Mouse (Mus musculus): Measurements from ENCODE around the gene Chmp4b.

Gene Chmp4b

GRCm38 (mm10) chr2:154639115-154639514 is 12.4 kb upstream of the Chmp4b start:
- no peak for DNase-seq (ENCODE audit: extremely low spot score, low read depth, low spot score)

GRCm38 (mm10) chr2:154641176-154641575 is 10.3 kb upstream of the Chmp4b start:
- no peak for DNase-seq (ENCODE audit: extremely low spot score, low read depth, low spot score)

- no peak for DNase-seq (ENCODE audit: extremely low spot score, low read depth, low spot score)
Measured at GRCm38 (mm10) chr2:154642005-154642459, 9.5 kb upstream of the Chmp4b start.

GRCm38 (mm10) chr2:154642712-154643385 is 8.7 kb upstream of the Chmp4b start:
- no peak for DNase-seq (ENCODE audit: extremely low spot score, low read depth, low spot score)

GRCm38 (mm10) chr2:154646634-154647033 is 4.9 kb upstream of the Chmp4b start:
- no peak for DNase-seq (ENCODE audit: extremely low spot score, low read depth, low spot score)

- peak; percentile 22 for DNase-seq (ENCODE audit: extremely low spot score, low read depth, low spot score)
Measured at GRCm38 (mm10) chr2:154648086-154648485, 3.4 kb upstream of the Chmp4b start.

- DNase-seq (ENCODE audit: extremely low spot score, low read depth, low spot score) = no peak
Measured at GRCm38 (mm10) chr2:154650404-154650803, 1.1 kb upstream of the Chmp4b start.

GRCm38 (mm10) chr2:154654976-154655375 is 3.5 kb downstream of the Chmp4b start:
- DNase-seq (ENCODE audit: extremely low spot score, low read depth, low spot score) = no peak

GRCm38 (mm10) chr2:154655878-154656414 is 4.4 kb downstream of the Chmp4b start:
- no peak for DNase-seq (ENCODE audit: extremely low spot score, low read depth, low spot score)

GRCm38 (mm10) chr2:154656710-154657485 is 5.4 kb downstream of the Chmp4b start:
- peak; percentile 95 for DNase-seq (ENCODE audit: extremely low spot score, low read depth, low spot score)

- DNase-seq (ENCODE audit: extremely low spot score, low read depth, low spot score) = no peak
Measured at GRCm38 (mm10) chr2:154657486-154658237, 6.2 kb downstream of the Chmp4b start.

- no peak for DNase-seq (ENCODE audit: extremely low spot score, low read depth, low spot score)
Measured at GRCm38 (mm10) chr2:154659070-154659469, 7.6 kb downstream of the Chmp4b start.

- DNase-seq (ENCODE audit: extremely low spot score, low read depth, low spot score) = no peak
Measured at GRCm38 (mm10) chr2:154659531-154660074, 8.1 kb downstream of the Chmp4b start.

GRCm38 (mm10) chr2:154668680-154669079 is 17.2 kb downstream of the Chmp4b start:
- DNase-seq (ENCODE audit: extremely low spot score, low read depth, low spot score) = no peak

GRCm38 (mm10) chr2:154670106-154670505 is 18.6 kb downstream of the Chmp4b start:
- DNase-seq (ENCODE audit: extremely low spot score, low read depth, low spot score) = no peak

- DNase-seq (ENCODE audit: extremely low spot score, low read depth, low spot score) = no peak
Measured at GRCm38 (mm10) chr2:154670741-154671140, 19.2 kb downstream of the Chmp4b start.

GRCm38 (mm10) chr2:154674008-154674407 is 22.5 kb downstream of the Chmp4b start:
- no peak for DNase-seq (ENCODE audit: extremely low spot score, low read depth, low spot score)

GRCm38 (mm10) chr2:154676653-154677609 is 25.4 kb downstream of the Chmp4b start:
- DNase-seq (ENCODE audit: extremely low spot score, low read depth, low spot score) = peak; percentile 28

- no peak for DNase-seq (ENCODE audit: extremely low spot score, low read depth, low spot score)
Measured at GRCm38 (mm10) chr2:154677651-154678139, 26.2 kb downstream of the Chmp4b start.

GRCm38 (mm10) chr2:154678995-154679394 is 27.5 kb downstream of the Chmp4b start:
- DNase-seq (ENCODE audit: extremely low spot score, low read depth, low spot score) = no peak
